Mouse (Mus musculus): ENCODE measurements around the gene Il1f8. TPM values are rescaled to one million over a fixed set of nuclear protein-coding genes. Genes with fewer than 3 reads are reported as not detected.
A peak's percentile ranks its signal among the peaks of the same experiment; 100 is the strongest.
"Not testable (repeated sequence)": the region's sequence is repeated elsewhere in the genome, so short reads cannot be mapped to it uniquely, and the experiment has no call there.

Il1f8 gene
- not detected for total RNA-seq (2018; cell fraction: chromatin; rRNA removed)
- total RNA-seq (2018; cell fraction: cytosol; rRNA removed): not detected
- total RNA-seq (2018; cell fraction: nucleus; rRNA removed): not detected
- not detected in 3 replicates for polyA plus RNA-seq (2018)

DNA sequence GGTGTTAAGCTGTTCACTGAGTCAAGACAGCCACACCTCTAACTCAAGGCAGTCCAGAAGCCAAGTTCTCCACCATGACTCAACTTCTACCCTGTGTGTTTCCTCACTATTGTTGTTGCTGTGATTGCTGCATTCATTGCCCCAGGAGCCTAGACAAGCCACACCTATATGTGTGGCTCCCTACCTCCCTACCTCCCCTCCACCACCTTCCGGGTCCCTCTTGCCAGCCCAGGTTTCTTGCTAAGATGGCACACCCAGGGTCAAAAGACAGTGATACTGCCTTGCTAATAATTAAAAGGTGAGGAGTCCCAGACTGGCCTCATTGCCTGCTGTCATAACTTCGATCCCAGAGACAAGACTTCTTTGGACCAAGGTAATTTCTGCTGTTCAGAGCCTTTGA lies at the start of gene Il1f8:
Gene Il1f8, plus strand, starts transcription at position 301 of the 400 bp plus-strand sequence.
- 77% methylated on average over 2 of the region's 2 CpGs for WGBS (ENCODE audit: missing documents)
- Histone ChIP-seq H3K79me2 (ENCODE audit: inconsistent target) (no peaks in the 10 kb centered on the region), H3K36me3 (ENCODE audit: inconsistent target) (no peaks in the 10 kb centered on the region), H3K4me3 (ENCODE audit: inconsistent target) (no peak within 1 kb of the TSS), H3K27ac (no peak within 1 kb of the TSS)

DNA sequence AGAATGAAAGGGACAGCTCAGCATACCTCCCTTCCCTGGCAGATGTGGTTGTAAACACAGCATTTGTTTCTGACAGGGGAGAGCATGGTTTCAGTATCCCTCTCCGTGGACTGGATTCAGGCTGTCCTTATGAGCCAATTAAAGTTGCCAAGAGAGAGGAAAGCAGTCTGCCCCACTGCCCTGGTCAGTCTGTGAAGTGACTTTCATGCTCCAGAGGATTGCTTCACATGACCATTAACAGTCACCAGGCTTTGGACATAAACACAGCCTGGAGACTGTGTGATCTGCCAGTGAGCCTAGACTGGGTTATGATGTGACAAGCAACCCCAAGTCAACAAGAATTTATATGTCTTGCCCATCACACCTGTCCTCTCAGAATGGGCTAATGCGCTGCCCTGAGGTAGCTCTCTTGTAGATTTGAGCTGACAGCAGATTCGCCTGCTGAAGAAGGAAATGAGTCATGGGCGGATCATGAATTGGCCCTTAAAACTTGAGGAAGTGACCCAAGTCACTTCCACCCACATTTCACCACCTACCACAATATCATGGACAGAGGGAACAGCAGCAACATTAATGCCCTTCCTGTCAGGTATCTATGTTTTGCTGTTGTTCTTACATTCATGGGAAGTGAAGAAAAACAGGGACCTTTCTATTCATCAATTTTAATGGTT lies 49.2 kb upstream of the Il1f8 start:
- Histone ChIP-seq H3K27ac (peak overlapping the region; percentile 43), H3K4me3 (ENCODE audit: inconsistent target) (no peak overlapping the region), H3K36me3 (ENCODE audit: inconsistent target) (no peaks in the 10 kb centered on the region), H3K79me2 (ENCODE audit: inconsistent target) (no peaks in the 10 kb centered on the region)
- WGBS (ENCODE audit: missing documents): 20% methylated on average over 4 of the region's 4 CpGs

DNA sequence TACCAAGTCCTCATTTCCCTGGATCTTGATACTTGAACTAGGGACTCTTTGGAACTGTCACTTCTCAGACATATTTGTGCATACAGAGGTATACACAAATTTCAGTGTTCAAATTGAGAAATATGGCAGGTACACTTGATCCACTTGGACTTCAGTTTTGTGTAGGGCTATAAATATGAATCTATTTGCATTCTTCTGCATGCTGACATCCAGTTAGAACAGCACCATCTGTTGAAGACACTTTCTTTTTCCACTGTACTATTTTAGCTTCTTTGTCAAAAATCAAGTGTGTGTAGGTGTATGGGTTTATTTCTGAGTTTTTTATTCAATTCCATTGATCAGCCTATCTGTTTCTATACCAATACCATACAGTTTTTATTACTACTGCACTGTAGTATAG lies 43.9 kb upstream of the Il1f8 start:
- Histone ChIP-seq H3K27ac (no peak overlapping the region), H3K4me3 (ENCODE audit: inconsistent target) (no peak overlapping the region), H3K79me2 (ENCODE audit: inconsistent target) (no peaks in the 10 kb centered on the region), H3K36me3 (ENCODE audit: inconsistent target) (no peaks in the 10 kb centered on the region)

DNA sequence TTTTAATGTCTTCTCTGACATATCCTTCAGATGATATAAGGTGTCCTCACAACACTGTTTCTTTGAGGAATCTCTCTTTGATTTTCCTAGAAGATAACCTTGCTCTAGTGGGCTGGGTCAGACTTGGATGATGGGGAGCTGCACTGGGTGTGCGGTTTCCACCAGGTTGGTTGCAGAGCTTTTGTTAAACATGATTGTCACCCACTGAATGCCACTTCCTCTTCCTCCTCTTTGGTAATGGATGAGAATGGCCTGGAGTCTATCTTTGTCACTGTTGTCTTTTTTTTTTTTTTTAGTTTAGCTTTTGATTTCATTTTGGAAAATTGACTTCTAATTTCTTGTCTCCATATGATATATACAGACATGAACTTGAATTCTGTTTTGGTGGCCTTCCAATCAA lies 18.6 kb upstream of the Il1f8 start:
- 82% methylated on average over 1 of the region's 1 CpGs for WGBS (ENCODE audit: missing documents)
- Histone ChIP-seq H3K79me2 (ENCODE audit: inconsistent target) (no peaks in the 10 kb centered on the region), H3K36me3 (ENCODE audit: inconsistent target) (no peaks in the 10 kb centered on the region), H3K27ac (no peak overlapping the region), H3K4me3 (ENCODE audit: inconsistent target) (no peak overlapping the region)

DNA sequence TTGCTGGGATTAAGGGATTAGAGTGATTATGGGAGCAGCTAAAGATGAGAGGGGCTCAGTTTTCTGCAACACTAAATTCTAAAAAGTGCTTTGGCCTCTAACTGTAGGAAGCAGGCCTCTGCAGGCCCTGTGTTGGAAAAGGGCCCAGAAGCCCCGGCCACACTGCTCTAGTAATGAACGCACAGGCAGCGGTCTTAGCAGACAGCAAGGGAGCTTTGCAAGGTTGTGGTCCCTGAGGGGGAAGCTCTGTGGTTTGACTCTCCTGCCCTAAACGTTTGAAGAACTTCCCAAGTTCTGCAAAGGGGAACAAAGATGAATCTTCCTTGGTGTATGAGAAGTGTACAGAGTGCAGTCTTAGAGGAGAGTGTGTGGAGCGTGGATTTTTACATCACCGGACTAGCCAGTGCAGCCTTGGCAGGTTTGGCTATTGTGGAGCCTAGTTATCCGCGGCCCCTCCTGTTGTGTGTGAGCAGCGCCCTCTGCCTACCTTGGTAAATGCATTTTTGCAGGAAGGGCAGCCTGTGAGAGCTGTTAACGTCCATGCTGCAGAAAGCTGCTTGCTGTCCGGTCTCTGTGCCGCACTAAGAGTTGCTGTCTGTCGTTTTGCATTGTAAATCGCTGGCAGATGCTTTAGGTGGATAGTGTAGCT lies 28.8 kb downstream of the Il1f8 start:
- 4% methylated on average over 14 of the region's 14 CpGs for WGBS (ENCODE audit: missing documents)
- not testable (repeated sequence) for H3K4me3 ChIP-seq (ENCODE audit: inconsistent target); H3K79me2 ChIP-seq (ENCODE audit: inconsistent target); H3K36me3 ChIP-seq (ENCODE audit: inconsistent target); H3K27ac ChIP-seq

DNA sequence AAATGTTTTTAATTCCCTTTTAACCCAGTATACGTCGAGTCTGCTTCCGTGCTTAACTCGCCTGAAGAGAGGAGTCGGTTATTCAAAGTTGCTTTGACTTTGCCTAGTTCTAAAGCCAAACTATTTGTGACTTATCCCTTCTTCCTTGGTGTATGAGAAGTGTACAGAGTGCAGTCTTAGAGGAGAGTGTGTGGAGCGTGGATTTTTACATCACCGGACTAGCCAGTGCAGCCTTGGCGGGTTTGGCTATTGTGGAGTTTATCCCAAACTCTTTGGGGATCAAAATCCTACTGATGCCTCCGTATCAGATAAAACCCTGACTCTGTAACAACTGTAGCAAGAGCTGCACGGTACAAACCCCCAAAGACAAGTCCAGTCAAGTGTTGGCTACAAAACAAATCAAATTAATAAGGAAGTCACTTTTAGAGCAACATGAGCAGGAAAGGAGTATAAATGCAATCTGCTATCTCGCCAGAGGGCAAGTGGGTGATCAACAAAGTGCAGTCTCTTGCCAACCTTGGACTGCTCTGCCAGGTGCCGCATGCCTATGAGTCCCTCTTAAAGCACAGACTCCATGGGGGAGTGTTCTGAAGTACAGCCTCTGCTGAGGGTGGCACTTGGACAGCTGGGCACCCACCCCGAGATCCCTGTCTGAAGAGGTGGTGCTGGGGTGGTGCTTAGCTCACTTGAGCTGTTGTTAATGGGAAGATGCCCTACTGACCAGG lies 29.6 kb downstream of the Il1f8 start:
- H3K36me3 ChIP-seq (ENCODE audit: inconsistent target); H3K27ac ChIP-seq; H3K4me3 ChIP-seq (ENCODE audit: inconsistent target); H3K79me2 ChIP-seq (ENCODE audit: inconsistent target): not testable (repeated sequence)
- 44% methylated on average over 13 of the region's 13 CpGs for WGBS (ENCODE audit: missing documents)

DNA sequence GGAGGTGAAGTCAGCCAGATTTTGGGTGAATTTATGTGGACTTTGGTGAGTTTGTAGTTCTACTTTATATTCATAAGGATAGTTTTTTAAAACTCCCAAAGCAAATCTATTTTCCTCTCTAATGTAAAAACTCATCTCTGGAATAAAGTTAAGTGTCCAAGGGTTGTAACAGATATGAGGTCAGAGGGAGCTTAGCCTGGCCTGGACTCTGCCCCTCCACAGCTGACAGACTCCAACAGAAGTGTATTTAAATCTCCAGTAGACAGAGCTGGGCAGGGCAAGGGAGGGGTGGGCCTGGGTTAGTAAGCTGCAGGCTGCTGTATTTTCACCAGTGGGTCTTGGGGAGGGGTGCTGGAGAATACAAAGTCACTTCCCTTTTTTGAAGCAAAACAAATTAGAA lies 31.1 kb downstream of the Il1f8 start:
- H3K4me3 ChIP-seq (ENCODE audit: inconsistent target); H3K79me2 ChIP-seq (ENCODE audit: inconsistent target); H3K27ac ChIP-seq; H3K36me3 ChIP-seq (ENCODE audit: inconsistent target): not testable (repeated sequence)

DNA sequence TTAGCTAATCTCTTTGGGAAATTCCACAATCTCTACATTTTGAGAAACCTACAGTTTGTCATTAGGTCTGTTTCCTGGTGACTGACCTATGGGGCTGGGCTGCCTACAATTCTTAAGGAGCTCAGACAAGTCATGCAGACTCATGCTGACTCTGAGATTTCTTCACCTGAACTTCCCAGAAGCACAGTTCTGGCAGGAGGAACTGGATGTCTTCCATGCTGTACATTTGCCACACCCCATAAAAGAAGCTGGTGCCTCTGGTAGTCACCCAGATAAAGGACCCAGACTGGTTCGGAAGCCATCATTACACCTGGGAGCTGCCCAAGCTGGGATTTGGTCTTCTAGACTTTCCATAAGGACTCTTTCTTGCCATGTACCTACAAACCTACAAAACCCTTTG lies 33.2 kb downstream of the Il1f8 start, which contains the start of gene Il1f9:
Gene Il1f9, plus strand, starts transcription at position 301 of the 400 bp plus-strand sequence.
- no peaks in the 10 kb centered on the region for H3K79me2 ChIP-seq (ENCODE audit: inconsistent target)
- 88% methylated on average over 1 of the region's 1 CpGs for WGBS (ENCODE audit: missing documents)
- H3K4me3 ChIP-seq (ENCODE audit: inconsistent target): no peak within 1 kb of the TSS

DNA sequence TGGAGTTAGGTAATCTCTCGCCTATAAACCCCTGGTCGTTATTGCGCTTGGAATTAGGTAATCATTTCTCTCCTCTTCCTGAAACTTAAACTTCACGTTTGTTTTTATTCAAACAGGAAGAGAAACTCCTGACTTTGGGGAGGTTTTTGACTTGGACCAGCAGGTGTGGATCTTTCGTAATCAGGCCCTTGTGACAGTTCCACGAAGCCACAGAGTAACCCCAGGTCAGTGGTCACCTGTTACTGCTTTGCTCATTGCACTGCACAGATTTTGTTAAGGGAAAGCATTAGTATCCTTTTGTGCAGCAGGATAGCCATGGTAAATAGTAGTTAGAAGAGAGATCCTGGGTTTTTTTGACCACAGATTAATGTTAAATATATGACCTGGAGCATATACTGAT lies 34.6 kb downstream of the Il1f8 start:
- H3K27ac ChIP-seq: no peak overlapping the region
- H3K4me3 ChIP-seq (ENCODE audit: inconsistent target): no peak overlapping the region
- H3K36me3 ChIP-seq (ENCODE audit: inconsistent target): no peaks in the 10 kb centered on the region
- H3K79me2 ChIP-seq (ENCODE audit: inconsistent target): no peaks in the 10 kb centered on the region
- 15% methylated on average over 6 of the region's 6 CpGs for WGBS (ENCODE audit: missing documents)

More for the DNA sequence above, 33.2 kb downstream of the Il1f8 start, which contains the start of gene Il1f9:
- Histone ChIP-seq H3K27ac (no peak within 1 kb of the TSS), H3K36me3 (ENCODE audit: inconsistent target) (no peaks in the 10 kb centered on the region)

DNA sequence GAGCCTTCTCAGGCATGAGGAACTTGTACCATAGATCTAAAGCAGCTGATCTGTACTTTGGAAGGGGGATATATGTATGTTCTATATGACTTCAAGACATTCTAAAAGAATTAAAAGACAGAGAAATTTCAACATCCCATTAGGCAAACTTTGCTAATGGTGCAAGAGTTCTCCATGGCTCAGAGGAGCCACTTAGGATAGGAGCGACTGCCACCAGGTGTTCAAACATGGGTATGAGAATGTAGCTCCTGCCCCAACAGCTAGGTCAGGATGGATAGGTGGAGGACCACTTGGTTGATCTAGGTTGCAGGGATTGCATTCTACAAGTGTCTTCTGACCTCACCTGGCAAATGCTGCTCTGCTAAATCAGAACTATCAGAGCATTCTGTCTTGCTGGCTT lies 35.2 kb downstream of the Il1f8 start:
- Histone ChIP-seq H3K4me3 (ENCODE audit: inconsistent target) (no peak overlapping the region), H3K36me3 (ENCODE audit: inconsistent target) (no peaks in the 10 kb centered on the region), H3K79me2 (ENCODE audit: inconsistent target) (no peaks in the 10 kb centered on the region), H3K27ac (no peak overlapping the region)
- WGBS (ENCODE audit: missing documents): 35% methylated on average over 1 of the region's 1 CpGs

Other genes starting within 250 kb of the Il1f8 start
- gene Hnmt, start 103.8 kb upstream of the Il1f8 start, polyA plus RNA-seq (2018): 22.4 to 33.9 TPM (median 27.2 TPM) in 3 replicates
- gene Tbpl2, start 56.6 kb upstream of the Il1f8 start, polyA plus RNA-seq (2018): not detected in 3 replicates
- 0.20 to 0.42 TPM in 2 of 3 replicates, not detected in the other for gene Il1f9, start 33.3 kb downstream of the Il1f8 start, polyA plus RNA-seq (2018)
- not detected in 3 replicates for gene Il1f6, start 62.3 kb downstream of the Il1f8 start, polyA plus RNA-seq (2018)
- not detected in 3 replicates for gene Il1f5, start 123.8 kb downstream of the Il1f8 start, polyA plus RNA-seq (2018)
- not detected in 3 replicates for gene Il1f10, start 138.0 kb downstream of the Il1f8 start, polyA plus RNA-seq (2018)
- gene Il1rn, start 183.7 kb downstream of the Il1f8 start, polyA plus RNA-seq (2018): 61.2 to 130 TPM (median 113 TPM) in 3 replicates
- 26.6 to 56.4 TPM (median 37.3 TPM) in 3 replicates for gene Psd4, start 214.4 kb downstream of the Il1f8 start, polyA plus RNA-seq (2018)